Mouse (Mus musculus) midbrain, postnatal 0 days (tissue): ENCODE data around the gene Golt1a. TPM values are rescaled to one million over a fixed set of nuclear protein-coding genes. Genes with fewer than 3 reads are reported as not detected.
A peak's percentile ranks its signal among the peaks of the same experiment; 100 is the strongest.

Experiments used
- ATAC-seq: fragments of 200-750 bp; cut with Nextera tagmentation; 2 replicates; pipeline ENCODE4 v1.8.0; 2017; ENCODE audit warnings: moderate number of reproducible peaks, mild to moderate bottlenecking, moderate TSS enrichment, moderate library complexity; ENCODE audit not compliant: low FRiP score
- DNase-seq: peaks from one replicate; pipeline ENCODE4 v3.0.0-alpha.2; 2015; ENCODE audit warnings: low spot score
- H3K27ac ChIP-seq: fragments of 300-500 bp; sonication (generic); 2 replicates; pipeline ENCODE4 v1.5.1; 2014; ENCODE audit warnings: low read depth, mild to moderate bottlenecking, low read length, mixed read lengths
- H3K27me3 ChIP-seq: fragments of 300-500 bp; sonication (generic); 2 replicates; pipeline ENCODE4 v1.6.1; 2014; ENCODE audit warnings: low read length, control low read depth, mixed read lengths; ENCODE audit not compliant: insufficient read depth
- H3K36me3 ChIP-seq: fragments of 300-500 bp; sonication (generic); 2 replicates; pipeline ENCODE4 v1.6.1; 2014; ENCODE audit warnings: low read length, control low read depth, mixed read lengths; ENCODE audit not compliant: insufficient read depth
- H3K4me1 ChIP-seq: fragments of 300-500 bp; sonication (generic); 2 replicates; pipeline ENCODE4 v1.6.1; 2014; ENCODE audit warnings: mild to moderate bottlenecking, control low read depth, antibody characterized with exemption, low read length, mixed read lengths; ENCODE audit not compliant: insufficient read depth
- H3K4me2 ChIP-seq: fragments of 300-500 bp; sonication (generic); 2 replicates; pipeline ENCODE4 v1.6.1; 2014; ENCODE audit warnings: low read depth, mild to moderate bottlenecking, low read length, mixed read lengths; ENCODE audit not compliant: poor library complexity, severe bottlenecking
- H3K4me3 ChIP-seq: fragments of 300-500 bp; sonication (generic); 2 replicates; pipeline ENCODE4 v1.5.1; 2014; ENCODE audit warnings: low read depth, mild to moderate bottlenecking, low read length, moderate library complexity
- H3K9ac ChIP-seq: fragments of 300-500 bp; sonication (generic); replicated peaks from 2 replicates; pipeline ENCODE4 v1.6.1; 2014; ENCODE audit warnings: mild to moderate bottlenecking, low read length, moderate library complexity, mixed read lengths; ENCODE audit not compliant: poor library complexity, severe bottlenecking
- H3K9me3 ChIP-seq: fragments of 300-500 bp; sonication (generic); 2 replicates; pipeline ENCODE4 v1.6.1; 2016; ENCODE audit warnings: low read length, control low read depth
- CTCF ChIP-seq: IDR thresholded peaks from 2 replicates; pipeline ENCODE4 v1.5.1; 2016; ENCODE audit warnings: antibody characterized with exemption, mild to moderate bottlenecking
- WGBS: fragments of 180-500 bp; shearing (Covaris S2); extraction: QIAGEN DNeasy Blood & Tissue Kit; methylation state at CpG from one replicate; pipeline ENCODE4 v1.1.7; 2014; 5-methylcytosine and 5-hydroxymethylcytosine counted together
- polyA plus RNA-seq: library from polyadenylated mRNA; unstranded; fragments of >200 nt; fragmentation: Nextera tagmentation; extraction: Ambion mirVana; gene quantifications from 2 replicates; pipeline ENCODE4 v1.2.1, GENCODE M21; 2015
- total RNA-seq: library from RNA; depleted of rRNA; stranded (reverse); fragments of >200 nt; gene quantifications from 2 replicates; pipeline ENCODE4 v1.2.3, GENCODE M21; 2014

Gene Golt1a
- total and polyA plus RNA-seq, 2 experiments from 2014 or later: not detected

DNA sequence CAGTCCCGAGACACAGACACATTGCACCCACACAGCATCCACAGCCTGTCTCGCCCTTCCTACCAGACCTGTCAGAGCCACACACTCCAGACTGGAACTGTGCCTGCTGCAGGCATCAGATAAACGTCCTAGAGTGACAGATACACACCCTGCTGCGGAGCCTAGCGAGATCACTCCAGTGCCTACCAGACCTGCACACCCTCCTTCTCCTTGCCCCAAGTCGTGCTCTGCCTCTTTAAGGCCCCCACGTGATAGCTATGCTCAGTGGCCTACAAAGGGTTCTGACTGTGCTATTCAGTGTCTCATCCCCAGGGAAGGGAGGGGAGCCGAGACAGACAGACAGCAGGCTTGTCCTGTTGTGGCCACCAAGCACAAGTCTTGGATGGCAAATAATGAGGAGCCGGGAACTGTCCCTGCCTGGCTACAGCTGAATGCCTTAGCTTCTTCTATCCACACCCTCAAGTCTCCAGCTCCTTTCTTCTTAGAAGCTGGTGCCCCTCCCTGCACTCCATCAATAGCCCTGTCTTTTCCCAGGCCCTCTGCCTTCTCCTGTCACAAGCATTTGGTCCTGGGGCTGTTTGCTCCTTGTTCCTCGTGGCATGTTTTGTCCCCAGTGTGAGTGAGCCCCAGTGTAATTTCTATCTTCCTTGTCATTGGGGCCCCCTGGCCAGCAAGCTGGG, 41.6 kb upstream of the Golt1a start:
- Histone ChIP-seq H3K36me3 (peaks cover 44% of the 10 kb centered on the region), H3K27ac (peak overlapping the region; percentile 55), H3K4me2 (no peak overlapping the region), H3K4me3 (no peak overlapping the region), H3K9me3 (no peaks in the 10 kb centered on the region), H3K4me1 (no peaks in the 10 kb centered on the region), H3K9ac (no peak overlapping the region), H3K27me3 (no peaks in the 10 kb centered on the region)
- TF ChIP-seq CTCF: no peak
- DNase-seq: peak; percentile 65
- ATAC-seq: peak; percentile 55
- 20% methylated on average over 10 of the region's 10 CpGs for WGBS

DNA sequence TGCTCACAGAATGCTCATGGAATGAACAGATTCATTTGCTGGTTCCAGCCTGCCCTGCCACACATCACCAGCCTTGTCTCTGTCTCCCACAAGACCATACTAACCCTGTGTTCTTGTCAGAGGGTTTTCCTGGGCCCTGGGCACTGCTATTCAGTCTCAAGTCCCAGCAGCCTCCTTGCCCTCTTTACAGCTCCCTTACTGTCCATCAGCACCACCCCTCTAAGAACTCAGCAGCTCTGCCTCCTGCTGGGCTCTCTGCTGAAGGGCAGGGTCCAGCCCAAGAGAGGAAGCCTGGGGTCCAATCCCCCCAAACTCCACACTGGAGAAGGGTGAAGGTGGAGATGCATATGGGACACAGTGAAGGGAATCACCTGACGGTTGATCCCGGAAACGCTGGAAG, 41.1 kb upstream of the Golt1a start:
- ATAC-seq (peak; percentile 56; the same call in 1 of the 2 replicates), DNase-seq (no peak)
- H3K27ac ChIP-seq: peak overlapping the region; percentile 55
- H3K9ac ChIP-seq: no peak overlapping the region
- no peaks in the 10 kb centered on the region for H3K27me3 ChIP-seq
- H3K4me3 ChIP-seq: no peak overlapping the region
- peaks cover 44% of the 10 kb centered on the region for H3K36me3 ChIP-seq
- TF ChIP-seq CTCF: peak; percentile 59
- no peaks in the 10 kb centered on the region for H3K9me3 ChIP-seq
- H3K4me1 ChIP-seq: no peaks in the 10 kb centered on the region
- H3K4me2 ChIP-seq: no peak overlapping the region
- WGBS: 53% methylated on average over 3 of the region's 3 CpGs

DNA sequence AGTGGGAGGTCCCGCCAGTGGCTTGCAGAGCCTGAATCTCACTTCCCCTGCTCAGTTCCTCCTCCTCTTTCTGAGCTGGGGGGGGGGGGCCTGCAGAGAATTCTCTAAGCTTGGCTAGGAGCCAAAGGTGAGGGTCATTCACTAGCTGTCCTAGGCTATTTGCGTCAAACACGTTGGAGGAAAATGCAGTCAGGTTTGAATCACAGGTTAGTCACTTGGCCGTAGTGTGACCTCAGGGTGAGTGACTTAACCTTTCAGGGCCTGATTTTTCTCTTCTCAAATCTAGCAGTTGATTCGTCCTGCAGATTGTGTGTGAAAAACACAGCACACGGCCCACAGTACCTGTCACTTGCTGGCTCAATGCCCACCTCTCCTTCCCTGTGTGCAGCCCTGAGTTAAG, 39.3 kb upstream of the Golt1a start:
- Histone ChIP-seq H3K4me1 (no peaks in the 10 kb centered on the region), H3K27ac (no peak overlapping the region), H3K36me3 (peaks cover 48% of the 10 kb centered on the region), H3K27me3 (no peaks in the 10 kb centered on the region), H3K4me3 (no peak overlapping the region), H3K4me2 (no peak overlapping the region), H3K9ac (no peak overlapping the region), H3K9me3 (no peaks in the 10 kb centered on the region)
- ATAC-seq: no peak
- no peak for DNase-seq
- WGBS: 49% methylated on average over 6 of the region's 6 CpGs
- TF ChIP-seq CTCF: no peak

DNA sequence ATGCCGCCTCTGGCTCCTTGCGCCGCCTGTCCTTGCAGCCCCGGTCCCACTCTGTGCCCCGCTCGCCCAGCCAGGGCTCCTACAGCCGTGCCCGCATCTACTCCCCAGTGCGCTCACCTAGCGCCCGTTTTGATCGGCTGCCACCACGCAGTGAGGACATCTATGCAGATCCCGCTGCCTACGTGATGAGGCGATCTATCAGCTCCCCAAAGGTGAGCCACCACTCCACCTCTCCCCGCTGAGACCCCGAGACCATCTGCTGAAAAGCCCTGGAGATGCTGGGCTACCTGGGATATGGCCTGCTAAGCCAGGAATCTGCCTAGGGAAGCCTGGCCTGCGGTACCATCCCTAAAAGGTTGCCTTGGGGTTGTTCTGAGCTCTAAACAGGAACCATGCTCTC, 35.4 kb upstream of the Golt1a start:
- WGBS: 91% methylated on average over 19 of the region's 19 CpGs
- no peak overlapping the region for H3K4me2 ChIP-seq
- no peaks in the 10 kb centered on the region for H3K4me1 ChIP-seq
- DNase-seq (no peak), ATAC-seq (no peak)
- no peak overlapping the region for H3K27ac ChIP-seq
- no peak for TF ChIP-seq CTCF
- no peaks in the 10 kb centered on the region for H3K9me3 ChIP-seq
- peaks cover 54% of the 10 kb centered on the region for H3K36me3 ChIP-seq
- 0 out of 2 replicates have a peak overlapping the region, but pooled peaks have one; percentile 33 for H3K9ac ChIP-seq
- no peak overlapping the region for H3K4me3 ChIP-seq
- H3K27me3 ChIP-seq: no peaks in the 10 kb centered on the region

DNA sequence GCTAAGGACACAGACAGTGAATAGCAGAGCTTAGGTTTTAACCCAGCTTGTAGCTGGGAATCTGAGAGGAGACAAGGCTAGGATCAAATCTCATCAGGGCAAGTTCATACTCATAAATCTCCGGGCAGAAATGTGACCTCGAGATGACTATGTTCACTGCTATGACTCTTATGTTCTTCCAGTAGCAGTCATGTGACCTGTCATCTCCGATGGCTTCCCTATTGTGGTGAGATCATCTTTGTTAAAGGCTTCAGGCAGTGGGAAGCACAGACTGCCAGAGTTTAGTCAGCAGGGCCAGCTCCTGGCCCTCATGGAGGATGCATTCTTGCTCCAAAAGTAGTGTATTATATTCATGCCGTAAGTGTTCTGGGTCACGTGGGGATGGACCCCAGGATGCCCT, 32.6 kb upstream of the Golt1a start:
- H3K4me3 ChIP-seq: no peak overlapping the region
- H3K4me2 ChIP-seq: no peak overlapping the region
- no peak overlapping the region for H3K27ac ChIP-seq
- 66% methylated on average over 5 of the region's 5 CpGs for whole genome bisulfite sequencing
- no peak overlapping the region for H3K9ac ChIP-seq
- ATAC-seq (no peak), DNase-seq (no peak)
- no peaks in the 10 kb centered on the region for H3K4me1 ChIP-seq
- H3K27me3 ChIP-seq: no peaks in the 10 kb centered on the region
- peaks cover 58% of the 10 kb centered on the region for H3K36me3 ChIP-seq
- no peaks in the 10 kb centered on the region for H3K9me3 ChIP-seq
- TF ChIP-seq CTCF: no peak

DNA sequence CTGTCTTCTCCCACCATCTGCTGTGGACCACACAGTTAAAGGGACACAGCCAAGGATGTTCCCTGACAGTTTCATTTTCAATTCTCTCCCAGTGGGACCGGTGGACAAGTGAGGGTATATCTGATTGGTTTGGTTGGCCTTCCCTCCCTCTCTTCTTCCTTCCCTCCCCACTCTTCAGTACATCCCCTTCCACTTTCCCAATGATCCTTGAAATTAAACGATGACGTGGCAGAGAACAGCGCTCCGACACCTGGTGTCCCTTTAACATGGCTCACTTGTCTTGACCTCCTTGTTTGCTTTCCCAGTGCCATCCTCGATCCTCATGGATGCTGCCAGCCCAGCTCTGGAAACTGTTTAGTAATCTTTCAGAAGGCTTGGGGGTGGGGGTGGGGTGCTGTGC, 31.1 kb upstream of the Golt1a start:
- ATAC-seq: no peak
- peaks cover 57% of the 10 kb centered on the region for H3K36me3 ChIP-seq
- DNase-seq: peak; percentile 47
- no peaks in the 10 kb centered on the region for H3K4me1 ChIP-seq
- H3K4me2 ChIP-seq: no peak overlapping the region
- no peak overlapping the region for H3K4me3 ChIP-seq
- H3K27me3 ChIP-seq: no peaks in the 10 kb centered on the region
- TF ChIP-seq CTCF: no peak
- no peak overlapping the region for H3K9ac ChIP-seq
- 81% methylated on average over 6 of the region's 6 CpGs for WGBS
- no peaks in the 10 kb centered on the region for H3K9me3 ChIP-seq
- H3K27ac ChIP-seq: no peak overlapping the region
